Mouse (Mus musculus): ENCODE measurements around the gene Cfap73. TPM values are rescaled to one million over a fixed set of nuclear protein-coding genes. Genes with fewer than 3 reads are reported as not detected.

Cfap73 gene
- polyA plus RNA-seq, 1 experiment from 2014 or later: not detected

DNA sequence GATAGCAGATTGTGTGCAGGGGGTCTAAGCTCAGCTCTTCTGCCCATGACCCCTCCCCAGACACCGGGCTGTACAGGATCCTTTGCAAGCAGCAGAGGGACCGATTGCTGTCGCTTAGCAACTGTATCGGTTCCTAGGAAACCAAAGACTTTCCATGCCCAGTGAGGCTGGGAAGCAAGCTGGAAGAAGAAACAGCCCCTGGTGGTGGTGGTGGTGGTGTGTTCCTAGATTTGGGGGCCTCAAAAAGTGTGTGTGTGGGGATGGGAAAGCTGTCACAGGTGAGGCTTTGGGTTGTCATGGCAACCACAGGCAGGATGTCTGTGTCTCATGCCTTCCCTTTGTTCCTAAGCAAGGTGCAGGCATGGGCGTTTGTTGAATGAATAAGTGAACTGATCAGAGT, 26.8 kb upstream of the Cfap73 start:
- H3K4me2 ChIP-seq (replicated peaks): no peak overlapping the region
- no peak overlapping the region for H3K27ac ChIP-seq
- no peak overlapping the region for H3K9ac ChIP-seq
- H3K4me3 ChIP-seq (replicated peaks): no peak overlapping the region
- no peaks in the 10 kb centered on the region for H3K4me1 ChIP-seq (replicated peaks)
- H3K36me3 ChIP-seq: no peaks in the 10 kb centered on the region
- no peak for ATAC-seq
- H3K27me3 ChIP-seq (replicated peaks): no peaks in the 10 kb centered on the region
- WGBS: 42% methylated on average over 5 of the region's 5 CpGs
- H3K9me3 ChIP-seq: no peaks in the 10 kb centered on the region

DNA sequence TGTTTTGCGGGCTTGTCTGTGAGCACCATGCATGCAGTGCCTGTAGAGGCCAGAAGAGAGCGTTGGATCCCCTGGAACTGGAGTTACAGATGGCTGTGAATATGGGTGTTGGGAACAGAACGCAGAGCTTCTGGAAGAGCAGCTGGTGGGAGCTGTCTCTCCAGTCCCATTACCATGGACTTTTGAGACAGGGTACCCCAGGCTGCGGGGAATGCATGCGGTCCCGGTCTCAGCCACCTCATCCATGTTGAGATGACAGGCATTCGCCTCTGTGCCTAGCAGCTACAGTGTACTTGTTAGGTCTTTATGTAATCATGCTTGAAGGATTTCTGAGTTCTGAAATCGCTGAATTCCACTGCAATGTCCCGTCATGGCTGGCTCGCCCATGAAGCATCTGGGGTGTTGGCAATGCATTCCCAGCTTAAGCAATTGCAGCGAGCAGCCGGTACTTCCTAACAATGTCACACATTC, 22.3 kb upstream of the Cfap73 start:
- WGBS: 79% methylated on average over 12 of the region's 12 CpGs
- Histone ChIP-seq H3K9me3 (no peaks in the 10 kb centered on the region), H3K4me1 (replicated peaks) (no peaks in the 10 kb centered on the region), H3K27me3 (replicated peaks) (peaks cover 5% of the 10 kb centered on the region; the same call in 1 of the 2 replicates), H3K9ac (no peak overlapping the region), H3K27ac (no peak overlapping the region), H3K4me2 (replicated peaks) (no peak overlapping the region), H3K36me3 (no peaks in the 10 kb centered on the region), H3K4me3 (replicated peaks) (no peak overlapping the region)
- no peak for ATAC-seq

DNA sequence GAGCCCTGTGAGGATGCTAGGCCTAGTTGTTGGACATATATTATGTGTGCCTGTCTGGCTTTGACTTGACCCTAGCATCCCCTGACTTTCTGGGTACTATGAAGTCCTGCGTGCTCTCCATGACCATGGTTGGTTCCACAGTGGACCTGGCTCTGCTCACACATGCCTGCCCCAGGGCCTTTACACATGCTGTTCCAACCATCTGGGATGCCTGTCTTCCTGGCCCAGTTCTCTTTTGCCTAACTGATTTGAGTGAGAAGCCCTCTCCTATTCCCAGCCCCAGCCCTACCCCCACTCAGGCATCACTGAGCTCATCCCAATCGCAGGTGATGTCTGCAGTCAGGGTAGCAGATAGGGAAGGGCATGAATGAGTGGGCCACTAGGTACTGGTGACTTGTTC, 19.8 kb upstream of the Cfap73 start:
- peaks cover 6% of the 10 kb centered on the region for H3K4me1 ChIP-seq (replicated peaks)
- no peak overlapping the region for H3K4me3 ChIP-seq (replicated peaks)
- no peaks in the 10 kb centered on the region for H3K36me3 ChIP-seq
- no peak for ATAC-seq
- H3K9ac ChIP-seq: no peak overlapping the region
- no peaks in the 10 kb centered on the region for H3K9me3 ChIP-seq
- no peak overlapping the region for H3K4me2 ChIP-seq (replicated peaks)
- 90% methylated on average over 2 of the region's 2 CpGs for WGBS
- H3K27me3 ChIP-seq (replicated peaks): peaks cover 22% of the 10 kb centered on the region
- H3K27ac ChIP-seq: no peak overlapping the region

DNA sequence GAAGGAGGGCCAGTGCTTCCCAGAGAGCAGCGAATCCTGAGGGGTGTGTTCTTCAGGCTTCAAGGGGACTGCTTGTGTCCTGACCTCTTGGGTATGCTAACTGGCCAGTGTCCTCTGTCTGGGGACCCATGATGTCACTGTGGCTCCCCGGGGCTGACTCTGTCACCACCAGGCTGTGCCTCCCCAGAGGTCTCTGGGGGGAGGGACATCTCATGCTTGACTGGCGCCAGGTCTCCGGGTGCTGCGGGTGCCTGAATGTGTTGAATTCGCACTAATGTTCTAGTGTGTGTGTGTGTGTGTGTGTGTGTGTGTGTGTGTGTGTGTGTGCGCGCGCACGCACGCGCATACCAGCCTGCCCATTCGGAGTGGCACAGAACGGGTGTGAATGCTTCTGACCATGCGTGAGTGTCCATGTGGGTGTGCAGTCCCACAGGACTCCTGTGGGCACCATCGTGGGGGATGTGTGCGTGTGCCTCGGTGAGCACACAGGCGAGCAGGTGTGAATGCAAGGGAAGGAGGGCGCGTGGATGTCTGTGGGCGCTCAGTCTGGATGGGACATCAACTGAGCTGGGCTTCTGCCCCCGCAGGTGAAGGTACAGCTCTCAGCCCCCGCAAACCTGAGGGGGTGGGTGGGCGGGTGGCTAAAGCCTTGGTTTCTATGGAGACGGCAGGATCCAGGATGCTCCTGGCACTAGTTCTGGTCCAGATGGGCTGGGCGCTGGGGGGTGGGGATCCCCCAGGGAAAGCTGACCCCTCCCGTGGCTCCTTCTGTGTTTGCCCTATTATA, 19.1 kb upstream of the Cfap73 start:
- no peak for ATAC-seq
- H3K4me2 ChIP-seq (replicated peaks): no peak overlapping the region
- 83% methylated on average over 28 of the region's 28 CpGs for WGBS
- no peaks in the 10 kb centered on the region for H3K36me3 ChIP-seq
- H3K9me3 ChIP-seq: no peaks in the 10 kb centered on the region
- H3K27ac ChIP-seq: no peak overlapping the region
- peaks cover 10% of the 10 kb centered on the region for H3K4me1 ChIP-seq (replicated peaks)
- no peak overlapping the region for H3K9ac ChIP-seq
- no peak overlapping the region for H3K4me3 ChIP-seq (replicated peaks)
- H3K27me3 ChIP-seq (replicated peaks): peaks cover 29% of the 10 kb centered on the region

DNA sequence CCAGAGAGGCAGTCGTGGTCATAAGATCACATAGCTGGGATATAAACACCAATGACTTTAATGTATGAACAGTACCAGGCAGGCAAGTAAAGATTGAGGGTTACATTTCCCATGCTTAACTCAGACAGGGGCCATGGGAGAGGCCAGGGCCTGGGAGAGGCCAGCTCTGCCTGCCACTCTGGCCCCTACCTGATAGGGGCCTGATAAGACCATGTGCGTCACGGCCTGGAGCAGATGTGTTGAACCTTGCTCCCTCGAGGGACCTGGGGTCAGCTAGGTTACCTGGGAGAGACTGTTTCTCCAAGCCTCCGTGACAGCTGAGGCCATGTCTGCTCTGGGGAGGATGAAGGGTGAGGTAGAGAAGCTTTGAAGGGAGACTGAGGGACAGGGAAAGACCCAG, 17.2 kb upstream of the Cfap73 start:
- Histone ChIP-seq H3K4me1 (replicated peaks) (peaks cover 10% of the 10 kb centered on the region), H3K9ac (no peak overlapping the region), H3K27me3 (replicated peaks) (peaks cover 39% of the 10 kb centered on the region), H3K9me3 (no peaks in the 10 kb centered on the region), H3K27ac (no peak overlapping the region), H3K4me3 (replicated peaks) (no peak overlapping the region), H3K36me3 (no peaks in the 10 kb centered on the region), H3K4me2 (replicated peaks) (no peak overlapping the region)
- WGBS: 42% methylated on average over 5 of the region's 5 CpGs
- ATAC-seq: peak; percentile 42; the same call in 1 of the 2 replicates

DNA sequence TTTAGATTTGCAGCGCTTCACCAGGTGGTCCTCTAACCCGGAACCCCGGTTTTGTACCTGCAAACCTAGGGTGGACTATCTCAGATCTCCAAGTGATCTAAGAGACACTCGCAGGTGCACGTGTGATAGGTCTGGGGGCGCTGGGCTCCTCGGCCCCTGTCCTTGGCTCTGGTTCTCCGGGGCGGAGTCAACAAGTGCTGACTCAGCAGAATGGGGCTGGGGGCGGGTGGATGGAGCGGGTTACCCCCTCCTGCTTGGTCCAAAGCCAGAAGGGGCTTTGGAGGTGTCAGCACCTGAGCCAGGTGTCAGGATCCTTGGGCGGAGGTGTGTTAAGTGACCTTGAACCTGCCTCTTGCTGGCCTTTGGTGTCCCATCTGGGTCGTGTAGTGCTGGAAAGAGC, 15.9 kb upstream of the Cfap73 start:
- ATAC-seq: no peak
- H3K4me1 ChIP-seq (replicated peaks): peaks cover 10% of the 10 kb centered on the region
- no peak overlapping the region for H3K4me2 ChIP-seq (replicated peaks)
- no peaks in the 10 kb centered on the region for H3K36me3 ChIP-seq
- no peaks in the 10 kb centered on the region for H3K9me3 ChIP-seq
- WGBS: 23% methylated on average over 13 of the region's 13 CpGs
- H3K27me3 ChIP-seq (replicated peaks): peaks cover 39% of the 10 kb centered on the region
- no peak overlapping the region for H3K27ac ChIP-seq
- H3K9ac ChIP-seq: no peak overlapping the region
- H3K4me3 ChIP-seq (replicated peaks): no peak overlapping the region

DNA sequence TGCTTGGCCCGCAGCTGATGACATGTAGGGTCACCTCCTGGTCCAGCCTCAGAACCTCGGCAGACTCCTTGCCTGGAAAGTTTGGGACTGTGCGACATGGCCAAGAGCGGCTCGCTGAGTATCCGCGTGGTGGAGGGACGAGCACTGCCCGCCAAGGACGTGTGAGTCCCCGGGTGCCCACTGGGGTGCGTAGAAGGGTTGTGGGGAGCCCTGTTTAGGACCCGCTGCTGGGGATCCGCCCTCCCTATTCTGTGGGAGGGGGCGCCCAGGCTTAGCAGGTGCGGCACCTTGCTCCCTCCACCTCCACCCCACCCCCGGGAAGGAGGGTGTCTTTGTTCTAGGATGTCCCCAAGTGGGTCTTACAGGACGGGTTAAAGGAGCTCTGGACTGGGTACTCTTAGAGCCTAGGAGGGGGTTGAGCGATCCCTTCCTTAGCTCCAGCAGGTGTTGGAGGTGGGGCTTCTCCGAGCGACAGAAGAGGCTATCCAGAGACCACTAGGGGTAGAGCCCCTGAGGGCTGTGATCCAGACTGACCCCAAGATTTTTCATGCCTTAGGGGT, 15.4 kb upstream of the Cfap73 start:
- Histone ChIP-seq H3K4me1 (replicated peaks) (peaks cover 10% of the 10 kb centered on the region), H3K4me3 (replicated peaks) (peak overlapping the region; percentile 30), H3K9ac (0 out of 2 replicates have a peak overlapping the region, but pooled peaks have one; percentile 8), H3K27me3 (replicated peaks) (peaks cover 39% of the 10 kb centered on the region), H3K36me3 (no peaks in the 10 kb centered on the region), H3K27ac (no peak overlapping the region), H3K4me2 (replicated peaks) (peak overlapping the region; percentile 71), H3K9me3 (no peaks in the 10 kb centered on the region)
- WGBS: 4% methylated on average over 21 of the region's 21 CpGs
- ATAC-seq: peak; percentile 63

DNA sequence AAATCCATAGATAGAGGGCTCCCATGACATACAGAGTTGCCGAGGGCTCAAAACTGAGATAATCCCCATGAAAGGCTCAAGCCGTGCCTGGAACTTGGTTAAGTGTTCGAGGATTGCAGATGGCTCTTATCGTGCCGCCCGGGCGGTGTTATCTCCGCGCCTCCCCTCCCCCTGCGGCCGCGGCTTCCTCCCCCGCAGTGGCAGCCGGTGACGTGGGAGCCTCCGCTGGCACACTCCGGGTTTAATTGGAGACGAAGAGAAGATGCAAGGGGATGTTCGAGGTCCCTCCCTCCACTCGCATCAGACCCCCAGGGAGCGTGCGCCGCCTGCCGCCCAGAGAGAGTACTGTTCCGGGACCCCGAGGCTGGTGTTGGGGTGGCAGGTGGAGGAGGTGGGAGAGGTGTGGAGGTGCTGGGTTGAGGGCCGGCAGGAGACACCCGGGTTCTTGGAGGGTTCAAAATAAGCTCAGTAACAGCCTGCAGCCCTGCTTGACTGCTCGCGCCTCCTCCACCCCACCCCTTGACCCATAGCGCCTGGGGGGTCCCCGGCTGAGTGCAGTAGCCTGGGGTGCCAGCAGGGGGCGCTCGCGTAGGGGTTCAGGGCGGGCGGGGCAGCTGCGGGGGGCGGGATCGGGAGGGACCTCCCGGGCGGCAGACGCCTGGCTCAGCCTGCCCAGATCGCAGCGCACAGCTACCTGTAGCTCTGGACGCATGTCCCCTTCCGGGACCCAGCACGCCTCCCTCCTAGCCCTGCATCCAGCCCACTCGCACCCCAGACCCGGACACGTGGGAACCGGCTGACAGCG, 14.7 kb upstream of the Cfap73 start, which contains the start of gene Rasal1:
TSS of gene Rasal1 (plus strand) at position 244 of the 805 bp plus-strand sequence.
- peak; percentile 73 for ATAC-seq
- Histone ChIP-seq H3K9ac (0 out of 2 replicates have a peak within 1 kb of the TSS, but pooled peaks have one; percentile 8), H3K36me3 (no peaks in the 10 kb centered on the region), H3K27me3 (replicated peaks) (peaks cover 39% of the 10 kb centered on the region), H3K9me3 (no peaks in the 10 kb centered on the region), H3K4me1 (replicated peaks) (peaks cover 10% of the 10 kb centered on the region), H3K4me2 (replicated peaks) (peak within 1 kb of the TSS; percentile 71), H3K4me3 (replicated peaks) (peak within 1 kb of the TSS; percentile 30), H3K27ac (no peak within 1 kb of the TSS)
- under 1% methylated on average over 52 of the region's 53 CpGs for WGBS

DNA sequence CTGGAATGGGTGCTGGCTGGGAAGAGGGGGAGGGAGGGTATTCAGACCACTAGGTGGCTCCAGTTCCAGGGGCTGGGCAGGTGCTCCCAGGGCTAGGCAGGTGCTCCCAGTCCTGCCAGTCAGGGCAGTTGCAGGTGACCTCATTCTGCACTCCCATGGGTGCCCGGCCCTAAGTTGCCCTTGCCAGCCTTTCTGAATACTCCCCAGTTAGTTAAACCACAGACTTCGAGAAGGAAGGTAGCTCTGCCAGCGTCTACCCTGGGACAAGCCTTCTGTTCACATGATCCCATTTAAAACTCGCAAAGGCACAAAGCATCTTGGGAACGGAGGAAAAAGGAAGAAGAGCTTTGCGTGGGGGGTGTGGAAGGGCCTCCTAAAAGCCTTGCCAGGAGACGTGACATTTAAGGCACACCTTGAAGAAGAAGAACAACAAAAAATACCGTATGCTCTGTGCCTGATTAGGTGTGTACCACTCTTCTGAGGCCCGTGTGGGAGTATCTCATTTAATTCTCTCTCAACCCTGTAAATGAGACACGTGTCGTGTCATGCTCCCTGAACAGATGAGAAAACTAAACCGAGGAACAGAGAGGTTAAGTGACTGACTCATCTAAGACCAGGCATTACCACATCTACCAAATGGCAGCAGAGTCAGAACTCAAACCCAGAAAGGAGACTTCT, 13.9 kb upstream of the Cfap73 start:
- peaks cover 10% of the 10 kb centered on the region for H3K4me1 ChIP-seq (replicated peaks)
- H3K36me3 ChIP-seq: no peaks in the 10 kb centered on the region
- no peak overlapping the region for H3K9ac ChIP-seq
- H3K27me3 ChIP-seq (replicated peaks): peaks cover 39% of the 10 kb centered on the region
- H3K4me2 ChIP-seq (replicated peaks): peak overlapping the region; percentile 71
- no peak for ATAC-seq
- H3K27ac ChIP-seq: no peak overlapping the region
- H3K9me3 ChIP-seq: no peaks in the 10 kb centered on the region
- 35% methylated on average over 12 of the region's 12 CpGs for WGBS
- no peak overlapping the region for H3K4me3 ChIP-seq (replicated peaks)

DNA sequence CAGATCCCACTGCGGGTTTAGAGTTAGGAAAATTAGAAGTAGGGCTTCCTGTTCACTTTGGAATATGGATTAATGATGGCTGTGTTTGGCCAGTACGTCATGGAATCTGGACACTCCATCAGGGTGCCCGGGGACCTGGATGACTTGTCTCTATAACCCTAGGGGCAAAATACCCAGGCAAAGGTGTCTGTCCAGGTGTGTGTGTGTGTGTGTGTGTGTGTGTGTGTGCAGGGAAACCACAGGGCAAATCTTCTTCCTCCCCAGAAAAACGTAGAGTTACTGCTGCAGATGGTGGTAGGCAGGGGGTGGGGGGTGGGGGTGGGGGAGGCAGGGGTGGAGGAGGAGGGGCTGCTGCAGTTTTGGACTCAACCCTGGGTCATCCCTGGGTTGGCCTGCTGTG, 13.3 kb upstream of the Cfap73 start:
- Histone ChIP-seq H3K4me2 (replicated peaks) (no peak overlapping the region), H3K4me3 (replicated peaks) (no peak overlapping the region), H3K4me1 (replicated peaks) (peaks cover 10% of the 10 kb centered on the region), H3K36me3 (no peaks in the 10 kb centered on the region), H3K27me3 (replicated peaks) (peaks cover 39% of the 10 kb centered on the region), H3K27ac (no peak overlapping the region), H3K9ac (no peak overlapping the region), H3K9me3 (no peaks in the 10 kb centered on the region)
- no peak for ATAC-seq
- 72% methylated on average over 4 of the region's 4 CpGs for WGBS

DNA sequence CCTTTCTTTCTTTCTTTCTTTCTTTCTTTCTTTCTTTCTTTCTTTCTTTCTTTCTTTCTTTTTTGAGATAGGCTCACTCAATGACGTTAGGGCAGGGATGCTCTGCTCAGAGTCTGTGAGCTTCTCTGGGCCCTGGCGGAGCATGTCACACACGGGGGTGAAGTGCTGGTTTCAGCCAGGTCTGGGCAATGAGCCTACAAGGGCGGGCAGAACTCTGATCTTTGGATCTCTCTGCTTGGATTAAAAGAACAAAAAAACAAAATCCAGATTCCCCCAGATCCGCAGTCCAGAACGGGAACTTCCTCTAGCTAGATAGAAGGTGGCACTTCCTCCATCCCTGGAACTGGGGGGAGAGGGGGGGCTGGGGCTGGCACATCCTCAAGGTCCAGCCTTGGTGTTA, 11.8 kb upstream of the Cfap73 start:
- no peak for ATAC-seq
- no peak overlapping the region for H3K4me3 ChIP-seq (replicated peaks)
- WGBS: 52% methylated on average over 6 of the region's 6 CpGs

DNA sequence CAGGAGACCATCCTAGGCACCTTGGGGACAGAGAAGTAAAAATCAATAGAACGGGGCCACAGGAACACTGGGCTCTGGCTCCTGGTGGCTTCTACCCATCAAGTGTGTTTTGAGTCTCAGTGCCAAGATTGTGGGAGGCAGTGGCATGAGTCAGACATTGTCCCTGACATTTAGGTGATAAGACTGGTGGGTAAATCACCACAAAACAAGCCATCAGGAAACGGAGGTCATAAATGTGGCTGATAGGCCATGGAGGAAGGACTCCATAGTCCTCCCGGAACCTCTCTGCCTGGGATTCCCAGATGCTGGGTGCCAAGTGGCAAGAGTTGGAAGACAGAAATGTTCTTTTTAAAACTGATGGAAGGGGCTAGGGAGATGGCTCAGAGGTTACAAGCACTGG, 10.2 kb upstream of the Cfap73 start:
- ATAC-seq: no peak
- no peaks in the 10 kb centered on the region for H3K36me3 ChIP-seq
- H3K4me1 ChIP-seq (replicated peaks): peaks cover 8% of the 10 kb centered on the region
- no peak overlapping the region for H3K27ac ChIP-seq
- no peak overlapping the region for H3K9ac ChIP-seq
- H3K4me2 ChIP-seq (replicated peaks): no peak overlapping the region
- WGBS: 56% methylated on average over 3 of the region's 3 CpGs
- no peaks in the 10 kb centered on the region for H3K9me3 ChIP-seq
- peaks cover 21% of the 10 kb centered on the region for H3K27me3 ChIP-seq (replicated peaks)
- no peak overlapping the region for H3K4me3 ChIP-seq (replicated peaks)

More for the DNA sequence above, 11.8 kb upstream of the Cfap73 start:
- Histone ChIP-seq H3K36me3 (no peaks in the 10 kb centered on the region), H3K4me1 (replicated peaks) (peaks cover 10% of the 10 kb centered on the region), H3K4me2 (replicated peaks) (no peak overlapping the region), H3K27ac (no peak overlapping the region), H3K9me3 (no peaks in the 10 kb centered on the region), H3K9ac (no peak overlapping the region), H3K27me3 (replicated peaks) (peaks cover 32% of the 10 kb centered on the region)
